8 mouse cellular contexts compared by ENCODE assay signal in genomic region chr7:51879136-51879723, GRCm38 (mm10). TPM values are rescaled to one million over a fixed set of nuclear protein-coding genes. Genes with fewer than 3 reads are reported as not detected.
DNase-seq lines count a peak whose midpoint lies in the region; ATAC-seq and TF ChIP-seq lines count a peak whose summit lies in the region.

No protein-coding gene starts in this region.

- no peak for TF ChIP-seq CTCF in liver, postnatal 0 days (IDR thresholded peaks at IDR 0.05; ENCODE audit: low read depth)
- no peak for TF ChIP-seq CTCF in stomach, postnatal 0 days (IDR thresholded peaks at IDR 0.05; ENCODE audit: low read depth)

- peak overlapping the region; percentile 79 for H3K9ac ChIP-seq in forebrain, embryonic 11.5 days (ENCODE audit: low read length)
- H3K9ac ChIP-seq in heart, embryonic 15.5 days = peak overlapping the region; percentile 62
- 0 out of 2 replicates have a peak overlapping the region, but pooled peaks have one; percentile 27 for H3K9ac ChIP-seq in liver, postnatal 0 days (replicated peaks)
- peak overlapping the region; percentile 77 for H3K9ac ChIP-seq in neural tube, embryonic 11.5 days (ENCODE audit: low read length)
- H3K9ac ChIP-seq in stomach, postnatal 0 days (ENCODE audit: low read length) = peak overlapping the region; percentile 64

- ATAC-seq in forebrain, embryonic 11.5 days (replicated peaks; ENCODE audit: low FRiP score) = peak; percentile 96
- peak; percentile 79 for ATAC-seq in heart, embryonic 15.5 days (replicated peaks; ENCODE audit: insufficient number of reproducible peaks, insufficient read depth, low FRiP score, low read depth)
- ATAC-seq in liver, postnatal 0 days = peak; percentile 70
- peak; percentile 90 for ATAC-seq in neural tube, embryonic 11.5 days (ENCODE audit: insufficient read depth, low FRiP score, low TSS enrichment)
- peak; percentile 72 for ATAC-seq in stomach, postnatal 0 days (ENCODE audit: low FRiP score, low TSS enrichment)

- no peaks in the 10 kb centered on the region for H3K9me3 ChIP-seq in forebrain, embryonic 11.5 days (ENCODE audit: control insufficient read depth, low read length)
- no peaks in the 10 kb centered on the region for H3K9me3 ChIP-seq in heart, embryonic 15.5 days (replicated peaks)
- H3K9me3 ChIP-seq in liver, postnatal 0 days (ENCODE audit: low read length) = no peaks in the 10 kb centered on the region
- no peaks in the 10 kb centered on the region for H3K9me3 ChIP-seq in neural tube, embryonic 11.5 days (ENCODE audit: control insufficient read depth, low read length)
- no peaks in the 10 kb centered on the region for H3K9me3 ChIP-seq in stomach, postnatal 0 days (ENCODE audit: control insufficient read depth, low read length)

- DNase-seq in CD4-positive, CD25-positive, alpha-beta regulatory T cell, adult 2 months (ENCODE audit: low read depth, low spot score) = peak; percentile 76
- peak; percentile 51 for DNase-seq in adrenal gland, postnatal 25 days
- DNase-seq in forebrain, embryonic 11.5 days (ENCODE audit: low spot score) = peak; percentile 75
- peak; percentile 38 to 49 for DNase-seq in layer of hippocampus, adult 8-10 months (ENCODE audit: low spot score in 2 of 2)
- peak; percentile 42 for DNase-seq in liver, postnatal 0 days
- peak; percentile 73 for DNase-seq in neural tube, embryonic 11.5 days (ENCODE audit: low spot score)
- peak; percentile 54 for DNase-seq in stomach, postnatal 0 days (ENCODE audit: low spot score)

- no peaks in the 10 kb centered on the region for H3K27me3 ChIP-seq in forebrain, embryonic 11.5 days (ENCODE audit: control insufficient read depth, insufficient read depth, low read length)
- no peaks in the 10 kb centered on the region for H3K27me3 ChIP-seq in heart, embryonic 15.5 days
- no peaks in the 10 kb centered on the region for H3K27me3 ChIP-seq in liver, postnatal 0 days (ENCODE audit: insufficient read depth, low read length)
- no peaks in the 10 kb centered on the region for H3K27me3 ChIP-seq in neural tube, embryonic 11.5 days (ENCODE audit: control insufficient read depth, insufficient read depth, low read length)
- H3K27me3 ChIP-seq in stomach, postnatal 0 days (ENCODE audit: control insufficient read depth, insufficient read depth, low read length) = no peaks in the 10 kb centered on the region

- 0 out of 2 replicates have a peak, but pooled peaks cover 2% of the 10 kb centered on the region for H3K4me1 ChIP-seq in forebrain, embryonic 11.5 days (replicated peaks; ENCODE audit: control insufficient read depth, insufficient read depth, low read length)
- H3K4me1 ChIP-seq in heart, embryonic 15.5 days (replicated peaks) = peaks cover 13% of the 10 kb centered on the region
- H3K4me1 ChIP-seq in liver, postnatal 0 days (ENCODE audit: insufficient read depth) = peaks cover 6% of the 10 kb centered on the region
- peaks cover 8% of the 10 kb centered on the region; the same call in 1 of the 2 replicates for H3K4me1 ChIP-seq in neural tube, embryonic 11.5 days (ENCODE audit: control insufficient read depth, insufficient read depth, low read length)
- H3K4me1 ChIP-seq in stomach, postnatal 0 days (replicated peaks; ENCODE audit: control insufficient read depth, insufficient read depth) = no peaks in the 10 kb centered on the region

- H3K27ac ChIP-seq in forebrain, embryonic 11.5 days (ENCODE audit: low read depth, low read length) = peak overlapping the region; percentile 53; the same call in 1 of the 2 replicates
- H3K27ac ChIP-seq in heart, embryonic 15.5 days = peak overlapping the region; percentile 82
- no peak overlapping the region for H3K27ac ChIP-seq in liver, postnatal 0 days (ENCODE audit: low read depth)
- H3K27ac ChIP-seq in neural tube, embryonic 11.5 days (ENCODE audit: low read depth, low read length) = peak overlapping the region; percentile 90
- H3K27ac ChIP-seq in stomach, postnatal 0 days (replicated peaks) = peak overlapping the region; percentile 80

- no peak for TF ChIP-seq EP300 in liver, postnatal 0 days (IDR thresholded peaks at IDR 0.05; ENCODE audit: low read depth)
- no peak for TF ChIP-seq EP300 in stomach, postnatal 0 days (optimal IDR thresholded peaks at IDR 0.05)

- peak overlapping the region; percentile 39 for H3K4me3 ChIP-seq in forebrain, embryonic 11.5 days (ENCODE audit: low read depth, low read length)
- peak overlapping the region; percentile 56 for H3K4me3 ChIP-seq in heart, embryonic 15.5 days
- peak overlapping the region; percentile 27 for H3K4me3 ChIP-seq in liver, postnatal 0 days (ENCODE audit: low read depth, low read length)
- peak overlapping the region; percentile 49 for H3K4me3 ChIP-seq in neural tube, embryonic 11.5 days (ENCODE audit: low read depth, low read length)
- peak overlapping the region; percentile 45 for H3K4me3 ChIP-seq in stomach, postnatal 0 days (ENCODE audit: low read depth, low read length)

- H3K36me3 ChIP-seq in forebrain, embryonic 11.5 days (ENCODE audit: control insufficient read depth, insufficient read depth, low read length) = no peaks in the 10 kb centered on the region
- H3K36me3 ChIP-seq in heart, embryonic 15.5 days = no peaks in the 10 kb centered on the region
- no peaks in the 10 kb centered on the region for H3K36me3 ChIP-seq in liver, postnatal 0 days (replicated peaks; ENCODE audit: insufficient read depth, low read length)
- H3K36me3 ChIP-seq in neural tube, embryonic 11.5 days (ENCODE audit: control insufficient read depth, insufficient read depth, low read length) = no peaks in the 10 kb centered on the region
- H3K36me3 ChIP-seq in stomach, postnatal 0 days (ENCODE audit: control insufficient read depth, insufficient read depth, low read length) = no peaks in the 10 kb centered on the region

- WGBS in forebrain, embryonic 11.5 days = 1% methylated on average over 17 of the region's 17 CpGs
- under 1% methylated on average over 17 of the region's 17 CpGs for WGBS in heart, embryonic 15.5 days
- 2% methylated on average over 17 of the region's 17 CpGs for WGBS in liver, postnatal 0 days (ENCODE audit: insufficient replicate concordance)
- WGBS in neural tube, embryonic 11.5 days = 1% methylated on average over 17 of the region's 17 CpGs
- 1% methylated on average over 17 of the region's 17 CpGs for WGBS in stomach, postnatal 0 days

- H3K4me2 ChIP-seq in forebrain, embryonic 11.5 days (ENCODE audit: low read depth, low read length, severe bottlenecking) = peak overlapping the region; percentile 79
- peak overlapping the region; percentile 91 for H3K4me2 ChIP-seq in heart, embryonic 15.5 days
- peak overlapping the region; percentile 72 for H3K4me2 ChIP-seq in liver, postnatal 0 days (ENCODE audit: low read depth, low read length)
- H3K4me2 ChIP-seq in neural tube, embryonic 11.5 days (ENCODE audit: low read depth) = peak overlapping the region; percentile 80
- peak overlapping the region; percentile 82 for H3K4me2 ChIP-seq in stomach, postnatal 0 days (replicated peaks; ENCODE audit: low read depth)

RNA-seq across cellular contexts. Expression of gene Fancf, which starts 17.2 kb away (rescaled TPM):
- 11.4 and 12.8 TPM in 2 replicates for total RNA-seq in adrenal gland, postnatal 25 days (2021)
- 15.5 and 15.7 TPM in 2 replicates for polyA plus RNA-seq in forebrain, embryonic 11.5 days (2014; fragmentation: Nextera tagmentation; extraction: Ambion mirVana)
- 5.3 and 6.6 TPM in 2 replicates for polyA plus RNA-seq in heart, embryonic 15.5 days (2015; fragmentation: Nextera tagmentation; extraction: Ambion mirVana)
- total RNA-seq in layer of hippocampus, adult 8-10 months (2022) = 1 to 10 TPM; 3.6 to 5.6 (median 4.3) TPM
- polyA plus RNA-seq in liver, postnatal 0 days (2015; fragmentation: Nextera tagmentation; extraction: Ambion mirVana) = 4.8 and 5.5 TPM in 2 replicates
- polyA plus RNA-seq in neural tube, embryonic 11.5 days (2014; fragmentation: Nextera tagmentation; extraction: Ambion mirVana) = 14.7 and 17.3 TPM in 2 replicates
- 4.6 and 5.3 TPM in 2 replicates for polyA plus RNA-seq in stomach, postnatal 0 days (2015; fragmentation: Nextera tagmentation; extraction: Ambion mirVana)

RNA-seq across cellular contexts. Expression of gene Gas2, which starts 17.4 kb away (rescaled TPM):
- 35.9 and 40.1 TPM in 2 replicates for total RNA-seq in adrenal gland, postnatal 25 days (2021)
- polyA plus RNA-seq in forebrain, embryonic 11.5 days (2014; fragmentation: Nextera tagmentation; extraction: Ambion mirVana) = 33.3 and 34.0 TPM in 2 replicates
- 7.2 and 10.2 TPM in 2 replicates for polyA plus RNA-seq in heart, embryonic 15.5 days (2015; fragmentation: Nextera tagmentation; extraction: Ambion mirVana)
- total RNA-seq in layer of hippocampus, adult 8-10 months (2022) = 10 to 100 TPM; 21.7 to 32.5 (median 25.7) TPM
- polyA plus RNA-seq in liver, postnatal 0 days (2015; fragmentation: Nextera tagmentation; extraction: Ambion mirVana) = 6.1 and 6.4 TPM in 2 replicates
- polyA plus RNA-seq in neural tube, embryonic 11.5 days (2014; fragmentation: Nextera tagmentation; extraction: Ambion mirVana) = 49.0 and 58.7 TPM in 2 replicates
- polyA plus RNA-seq in stomach, postnatal 0 days (2015; fragmentation: Nextera tagmentation; extraction: Ambion mirVana) = 5.0 and 5.2 TPM in 2 replicates

Comparison
In these comparisons a context has a peak if more than half of its experiments do, and no peak if none do; other contexts are left out.
1. H3K9ac ChIP-seq: peak in every context shown above with its lines; median percentile 79 in forebrain, embryonic 11.5 days; 77 in neural tube, embryonic 11.5 days; 64 in stomach, postnatal 0 days; 62 in heart, embryonic 15.5 days; 27 in liver, postnatal 0 days.